Mouse (Mus musculus) kidney, adult 8-10 months (tissue): Measurements from ENCODE around the gene Fam151a.
"Not testable (repeated sequence)": the region's sequence is repeated elsewhere in the genome, so short reads cannot be mapped to it uniquely, and the experiment has no call there.

ENCODE experiments used
- DNase-seq, 2 experiments: peaks; one replicate each; pipeline ENCODE4 v3.0.0; 2022

The Fam151a gene

DNA sequence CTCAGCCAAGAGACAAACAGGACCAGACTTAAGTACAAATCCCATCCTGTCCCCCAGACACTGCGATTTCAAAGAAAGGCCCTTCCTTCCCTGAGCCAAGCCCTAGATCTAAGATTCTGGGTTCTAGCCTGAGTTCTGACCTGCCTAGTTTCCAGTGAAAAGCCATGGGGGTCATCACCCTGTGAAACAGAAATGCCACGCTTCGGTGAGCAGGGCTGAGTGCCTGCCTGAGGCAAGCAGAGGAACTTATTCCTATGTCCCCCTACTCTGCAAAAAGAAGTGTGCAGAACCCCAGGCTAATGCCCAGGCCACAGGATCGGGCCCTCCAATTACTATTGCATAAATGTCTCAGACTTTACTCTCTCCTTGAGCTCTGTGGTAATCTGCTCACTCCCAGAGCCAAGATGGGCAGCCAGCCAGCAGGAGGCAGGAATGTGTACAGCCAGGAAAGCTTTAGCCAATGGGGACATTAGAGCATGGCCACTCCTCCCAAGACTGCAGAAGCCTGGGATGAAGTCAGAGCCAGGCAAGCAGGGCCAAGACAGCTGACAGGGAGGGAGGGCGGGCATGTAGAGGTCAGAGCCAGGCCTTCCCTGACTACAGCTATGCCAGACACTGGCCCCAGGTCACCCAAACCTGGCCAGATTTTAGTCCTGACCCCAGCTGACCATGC lies 44.6 kb downstream of the Fam151a start:
- peak; percentile 97 to 99 for DNase-seq

- DNase-seq, result no peak
Observed at GRCm38 (mm10) chr4:106780045-106780444, 46.4 kb downstream of the Fam151a start.

- no peak for DNase-seq
Observed at GRCm38 (mm10) chr4:106783137-106783536, 49.4 kb downstream of the Fam151a start.

DNA sequence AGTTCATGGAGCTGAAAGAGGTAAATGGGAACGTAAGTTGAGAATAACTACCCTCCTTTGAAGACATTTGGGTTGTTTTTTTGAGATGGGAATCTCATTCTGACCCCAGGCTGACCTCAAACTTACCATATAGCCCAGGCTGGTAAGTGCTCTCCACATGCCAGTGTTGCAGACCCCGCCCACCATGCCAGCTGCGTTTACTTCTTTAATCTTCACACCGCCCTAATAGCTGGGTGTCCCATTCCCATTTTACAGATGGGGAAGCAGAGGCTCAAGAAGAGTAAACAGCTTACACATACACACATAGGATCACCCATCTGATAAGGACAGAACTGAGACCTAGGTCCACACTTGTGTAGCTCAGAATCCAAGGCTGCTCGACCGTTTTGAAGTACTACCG lies 51.1 kb downstream of the Fam151a start:
- no peak for DNase-seq

- no peak for DNase-seq
Observed at GRCm38 (mm10) chr4:106785345-106785744, 51.7 kb downstream of the Fam151a start.

- no peak for DNase-seq
Observed at GRCm38 (mm10) chr4:106785753-106786540, 52.3 kb downstream of the Fam151a start.

- no peak for DNase-seq
Observed at GRCm38 (mm10) chr4:106787830-106788229, 54.1 kb downstream of the Fam151a start.

GRCm38 (mm10) chr4:106788627-106789026 lies 54.9 kb downstream of the Fam151a start:
- DNase-seq, result peak in 1 of 2 experiments; percentile 43

DNA sequence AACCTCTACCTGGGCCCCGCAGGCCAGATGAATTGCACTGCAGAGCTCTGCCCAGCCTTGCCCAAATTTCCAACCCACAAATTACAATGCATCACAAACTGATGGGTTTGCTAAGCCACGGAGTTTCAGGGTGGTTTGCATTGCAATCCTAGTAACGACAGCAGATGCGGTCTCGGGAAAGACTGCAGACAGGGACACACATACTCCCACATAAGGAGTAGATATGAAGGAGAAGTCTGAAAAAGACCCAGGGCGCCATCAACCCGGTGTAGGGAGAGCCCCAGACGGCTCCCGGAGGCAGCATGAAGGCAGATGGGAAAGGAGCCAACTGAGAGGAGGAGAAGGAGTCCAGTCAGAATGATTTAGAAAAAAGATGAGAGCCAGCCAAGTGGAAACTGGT lies 56.0 kb downstream of the Fam151a start:
- no peak for DNase-seq

DNA sequence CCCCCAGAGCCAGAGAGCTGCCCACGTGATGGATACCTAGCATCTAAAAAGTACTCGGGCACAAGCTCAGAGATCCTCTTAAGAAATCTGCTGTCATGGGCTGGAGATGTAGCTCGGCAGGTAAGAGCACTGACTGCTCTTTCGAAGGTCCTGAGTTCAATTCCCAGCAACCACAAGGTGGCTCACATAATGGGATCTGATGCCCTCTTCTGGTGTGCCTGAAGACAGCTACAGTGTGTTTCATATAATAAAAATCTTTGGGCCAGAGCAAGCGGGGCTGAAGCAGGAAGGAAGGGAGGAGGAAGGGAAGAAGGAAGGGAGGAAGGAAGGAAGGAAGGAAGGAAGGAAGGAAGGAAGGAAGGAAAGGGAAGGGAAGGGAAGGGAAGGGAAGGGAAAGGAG lies 56.5 kb downstream of the Fam151a start:
- DNase-seq, result not testable (repeated sequence)

- DNase-seq, result no peak
Observed at GRCm38 (mm10) chr4:106790938-106791337, 57.2 kb downstream of the Fam151a start.

- no peak for DNase-seq
Observed at GRCm38 (mm10) chr4:106792276-106792675, 58.6 kb downstream of the Fam151a start.

GRCm38 (mm10) chr4:106793826-106794225 lies 60.1 kb downstream of the Fam151a start:
- not testable (repeated sequence) for DNase-seq

DNA sequence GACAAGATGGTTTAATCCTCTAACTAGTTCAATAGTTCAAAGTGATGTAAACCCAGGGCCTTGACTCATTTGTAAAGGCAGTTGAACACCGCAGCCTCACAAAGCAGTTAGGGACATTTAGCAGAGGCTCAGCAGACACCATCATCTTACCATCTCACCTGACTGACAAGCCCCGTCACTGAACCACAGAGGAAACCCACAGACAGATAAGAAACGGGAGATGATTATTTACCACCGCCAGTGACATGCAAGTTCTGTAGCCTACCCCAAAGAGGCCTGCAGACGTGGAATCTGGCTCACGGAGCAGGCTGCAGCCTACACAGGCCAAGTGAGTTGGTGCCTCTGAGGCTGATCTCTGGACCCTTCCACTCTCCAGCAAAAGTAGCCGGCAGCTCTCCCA lies 60.6 kb downstream of the Fam151a start:
- DNase-seq, result no peak

- no peak for DNase-seq
Observed at GRCm38 (mm10) chr4:106795289-106795688, 61.6 kb downstream of the Fam151a start.
